Mouse (Mus musculus) embryonic facial prominence, embryonic 13.5 days (tissue): ENCODE results near the gene Ccnl1. TPM values are rescaled to one million over a fixed set of nuclear protein-coding genes. Genes with fewer than 3 reads are reported as not detected.
A peak's percentile ranks its signal among the peaks of the same experiment; 100 is the strongest.

ENCODE experiments used
- ATAC-seq: fragments of 200-750 bp; cut with Nextera tagmentation; 2 replicates; pipeline ENCODE4 v1.8.0; 2017; ENCODE audit warnings: low read depth; ENCODE audit not compliant: insufficient number of reproducible peaks, insufficient read depth, low FRiP score, low TSS enrichment
- H3K27ac ChIP-seq: fragments of 300-500 bp; sonication (generic); 2 replicates; pipeline ENCODE4 v1.5.1; 2015; ENCODE audit warnings: moderate library complexity, mild to moderate bottlenecking, inconsistent platforms
- H3K27me3 ChIP-seq: fragments of 300-500 bp; sonication (generic); 2 replicates; pipeline ENCODE4 v1.6.1; 2015; ENCODE audit warnings: mild to moderate bottlenecking, inconsistent platforms
- H3K36me3 ChIP-seq: fragments of 300-500 bp; sonication (generic); 2 replicates; pipeline ENCODE4 v1.6.1; 2015; ENCODE audit warnings: mild to moderate bottlenecking, inconsistent platforms
- H3K4me1 ChIP-seq: fragments of 300-500 bp; sonication (generic); 2 replicates; pipeline ENCODE4 v1.6.1; 2015; ENCODE audit warnings: inconsistent platforms
- H3K4me2 ChIP-seq: fragments of 300-500 bp; sonication (generic); 2 replicates; pipeline ENCODE4 v1.6.1; 2015; ENCODE audit warnings: moderate library complexity, mild to moderate bottlenecking, inconsistent platforms
- H3K4me3 ChIP-seq: fragments of 300-500 bp; sonication (generic); 2 replicates; pipeline ENCODE4 v1.5.1; 2015; ENCODE audit warnings: mild to moderate bottlenecking, inconsistent platforms
- H3K9ac ChIP-seq: fragments of 300-500 bp; sonication (generic); 2 replicates; pipeline ENCODE4 v1.6.1; 2015; ENCODE audit warnings: mild to moderate bottlenecking, inconsistent platforms
- H3K9me3 ChIP-seq: fragments of 300-500 bp; sonication (generic); 2 replicates; pipeline ENCODE4 v1.6.1; 2016; ENCODE audit warnings: inconsistent platforms
- WGBS: fragments of 180-500 bp; shearing (Covaris S2); methylation state at CpG from one replicate; pipeline ENCODE4 v1.1.7; 2015; ENCODE audit warnings: mixed read lengths; 5-methylcytosine and 5-hydroxymethylcytosine counted together
- polyA plus RNA-seq: library from polyadenylated mRNA; unstranded; fragments of >200 nt; fragmentation: Nextera tagmentation; extraction: Ambion mirVana; gene quantifications from 2 replicates; pipeline ENCODE4 v1.2.1, GENCODE M21; 2015

The Ccnl1 gene
- polyA plus RNA-seq, 1 experiment from 2014 or later: 107 TPM

DNA sequence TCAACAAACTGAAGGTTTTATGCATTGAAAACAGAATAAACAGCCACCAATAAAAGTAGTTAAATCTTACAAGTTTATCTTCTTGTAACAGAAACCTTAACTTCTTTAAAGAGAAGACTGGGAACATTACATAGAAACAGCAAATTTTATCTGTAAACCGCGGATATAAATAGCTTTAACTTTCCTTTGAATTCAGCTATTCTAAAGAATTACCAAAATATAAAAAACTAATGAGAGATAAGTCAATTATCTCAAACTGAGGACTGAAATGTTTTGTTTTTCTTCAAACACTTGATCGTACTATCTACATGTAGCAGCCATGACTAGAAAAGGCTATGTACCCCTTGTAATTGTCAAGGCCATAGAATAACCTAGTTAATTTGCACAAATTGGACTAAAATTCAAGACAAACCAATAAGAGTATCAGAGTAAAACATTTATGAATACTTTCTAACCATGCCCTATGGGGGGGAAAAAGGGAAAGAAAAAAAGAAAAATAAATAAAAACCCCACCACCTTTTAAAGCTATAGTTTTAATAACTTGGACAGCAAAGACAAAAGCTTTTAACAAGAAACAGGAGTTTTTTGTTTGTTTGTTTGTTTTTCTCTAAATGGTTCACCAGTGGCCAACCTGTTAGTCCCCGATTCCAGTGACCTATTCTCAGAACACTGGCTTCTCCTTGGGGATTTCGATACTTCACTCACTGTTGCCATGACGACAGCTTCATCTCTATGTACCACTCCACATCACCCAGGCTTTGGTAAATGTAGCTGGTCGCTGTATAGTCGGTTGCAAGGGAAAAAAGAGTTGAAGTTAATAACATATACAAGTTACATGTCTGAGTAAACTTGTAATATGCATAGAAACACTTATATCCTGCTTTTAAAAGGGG is 3.3 kb downstream of the Ccnl1 start:
- H3K4me1 ChIP-seq: peaks cover 36% of the 10 kb centered on the region
- peaks cover 42% of the 10 kb centered on the region for H3K36me3 ChIP-seq
- peak overlapping the region; percentile 42 for H3K4me2 ChIP-seq
- 69% methylated on average over 8 of the region's 8 CpGs for WGBS
- H3K27ac ChIP-seq: no peak overlapping the region
- H3K9ac ChIP-seq: no peak overlapping the region
- no peak overlapping the region for H3K4me3 ChIP-seq
- ATAC-seq: no peak
- no peaks in the 10 kb centered on the region for H3K9me3 ChIP-seq
- no peaks in the 10 kb centered on the region for H3K27me3 ChIP-seq

- 90% methylated on average over 4 of the region's 4 CpGs for WGBS
- Histone ChIP-seq H3K9ac (no peak overlapping the region), H3K4me2 (no peak overlapping the region), H3K27me3 (no peaks in the 10 kb centered on the region), H3K27ac (no peak overlapping the region), H3K4me1 (peaks cover 17% of the 10 kb centered on the region), H3K9me3 (no peaks in the 10 kb centered on the region), H3K36me3 (peaks cover 65% of the 10 kb centered on the region), H3K4me3 (no peak overlapping the region)
- no peak for ATAC-seq
Measured at GRCm38 (mm10) chr3:65950831-65951365, 7.2 kb downstream of the Ccnl1 start.

DNA sequence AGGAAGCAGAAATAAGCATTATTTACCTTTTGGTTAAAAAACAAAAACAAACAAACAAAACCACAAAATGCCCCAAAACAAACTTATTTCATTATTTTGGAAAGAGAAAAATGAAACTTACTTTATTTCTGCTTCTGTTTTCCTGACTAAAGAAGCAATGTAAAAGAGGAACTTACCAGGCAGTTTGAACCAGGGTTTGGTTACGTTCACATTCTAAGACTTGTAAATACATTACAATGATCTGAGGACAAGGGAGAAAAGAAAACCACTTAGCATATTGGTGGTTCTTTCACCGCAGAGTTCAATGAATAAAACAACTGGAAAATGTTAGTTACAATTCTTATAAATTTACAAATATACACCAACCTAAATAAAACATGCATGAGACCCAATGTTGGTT is 7.7 kb downstream of the Ccnl1 start:
- WGBS: 87% methylated on average over 2 of the region's 2 CpGs
- Histone ChIP-seq H3K4me2 (no peak overlapping the region), H3K4me1 (peaks cover 15% of the 10 kb centered on the region), H3K27ac (no peak overlapping the region), H3K4me3 (no peak overlapping the region), H3K36me3 (peaks cover 68% of the 10 kb centered on the region), H3K9me3 (no peaks in the 10 kb centered on the region), H3K9ac (no peak overlapping the region), H3K27me3 (no peaks in the 10 kb centered on the region)
- no peak for ATAC-seq

DNA sequence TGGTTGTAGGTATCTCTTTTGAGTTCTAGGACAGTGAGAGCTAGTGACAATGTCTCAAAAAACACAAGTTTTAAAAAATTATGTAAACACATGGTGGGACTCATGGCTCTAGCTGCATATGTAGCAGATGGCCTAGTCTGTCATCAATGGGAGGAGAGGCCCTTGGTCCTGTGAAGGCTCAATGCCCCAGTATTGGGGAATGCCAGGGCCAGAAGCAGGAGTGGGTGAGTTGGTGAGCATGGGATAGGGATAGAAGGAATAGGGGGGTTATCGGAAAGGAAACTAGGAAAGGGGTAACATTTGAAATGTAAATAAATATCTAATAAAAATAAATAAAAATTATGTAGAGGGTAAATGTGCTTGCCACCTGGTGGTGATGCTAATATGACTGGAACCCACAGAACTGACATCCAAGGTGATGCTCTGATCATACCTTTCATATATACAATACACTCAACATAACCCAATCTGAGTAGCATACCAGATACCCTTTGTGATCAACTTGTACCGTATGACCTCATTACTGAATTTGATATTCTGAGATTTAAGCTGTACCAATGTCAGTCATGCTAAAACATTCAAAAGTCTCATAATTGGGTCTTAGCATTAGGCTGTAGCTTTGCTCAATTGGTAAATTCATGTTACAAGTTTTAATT is 12.6 kb downstream of the Ccnl1 start:
- H3K36me3 ChIP-seq: peaks cover 54% of the 10 kb centered on the region
- no peaks in the 10 kb centered on the region for H3K9me3 ChIP-seq
- H3K4me3 ChIP-seq: no peak overlapping the region
- no peak overlapping the region for H3K27ac ChIP-seq
- no peak for ATAC-seq
- H3K4me2 ChIP-seq: no peak overlapping the region
- H3K27me3 ChIP-seq: no peaks in the 10 kb centered on the region
- no peaks in the 10 kb centered on the region for H3K4me1 ChIP-seq
- WGBS: 87% methylated on average over 2 of the region's 2 CpGs
- no peak overlapping the region for H3K9ac ChIP-seq

DNA sequence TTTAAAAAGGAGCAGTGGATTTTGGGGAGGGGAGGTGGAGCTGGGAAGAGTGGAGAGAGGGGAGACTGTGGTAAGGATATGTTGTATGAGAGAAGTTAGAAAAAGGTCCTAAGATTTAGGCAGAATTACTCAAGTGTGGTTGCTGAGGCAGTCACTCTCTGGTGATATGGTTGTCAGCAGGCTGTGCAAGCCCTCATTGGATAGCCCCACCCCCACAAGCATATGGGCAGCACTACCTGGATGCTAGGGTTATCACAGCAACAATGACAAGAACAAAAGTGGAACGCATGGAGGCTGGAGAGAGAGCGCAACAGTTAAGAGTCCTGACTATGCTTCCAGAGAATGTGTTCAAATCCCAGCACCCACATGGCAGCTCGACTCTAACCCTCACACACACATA is 13.3 kb downstream of the Ccnl1 start:
- H3K4me2 ChIP-seq: no peak overlapping the region
- no peak overlapping the region for H3K27ac ChIP-seq
- H3K4me1 ChIP-seq: no peaks in the 10 kb centered on the region
- no peak overlapping the region for H3K9ac ChIP-seq
- H3K27me3 ChIP-seq: no peaks in the 10 kb centered on the region
- H3K4me3 ChIP-seq: no peak overlapping the region
- no peaks in the 10 kb centered on the region for H3K9me3 ChIP-seq
- peaks cover 50% of the 10 kb centered on the region for H3K36me3 ChIP-seq
- WGBS: 90% methylated on average over 3 of the region's 3 CpGs
- ATAC-seq: no peak

- H3K36me3 ChIP-seq: peaks cover 41% of the 10 kb centered on the region
- H3K4me1 ChIP-seq: no peaks in the 10 kb centered on the region
- WGBS: 82% methylated on average over 4 of the region's 4 CpGs
- no peak overlapping the region for H3K4me3 ChIP-seq
- H3K27ac ChIP-seq: no peak overlapping the region
- ATAC-seq: no peak
- H3K9ac ChIP-seq: no peak overlapping the region
- no peak overlapping the region for H3K4me2 ChIP-seq
- no peaks in the 10 kb centered on the region for H3K27me3 ChIP-seq
- no peaks in the 10 kb centered on the region for H3K9me3 ChIP-seq
Measured at GRCm38 (mm10) chr3:65943453-65943852, 14.6 kb downstream of the Ccnl1 start.

- 82% methylated on average over 1 of the region's 1 CpGs for WGBS
- Histone ChIP-seq H3K9me3 (no peaks in the 10 kb centered on the region), H3K9ac (no peak overlapping the region), H3K27ac (no peak overlapping the region), H3K36me3 (peaks cover 19% of the 10 kb centered on the region), H3K27me3 (no peaks in the 10 kb centered on the region), H3K4me1 (no peaks in the 10 kb centered on the region), H3K4me3 (no peak overlapping the region), H3K4me2 (no peak overlapping the region)
- no peak for ATAC-seq
Measured at GRCm38 (mm10) chr3:65941052-65941451, 17.0 kb downstream of the Ccnl1 start.

DNA sequence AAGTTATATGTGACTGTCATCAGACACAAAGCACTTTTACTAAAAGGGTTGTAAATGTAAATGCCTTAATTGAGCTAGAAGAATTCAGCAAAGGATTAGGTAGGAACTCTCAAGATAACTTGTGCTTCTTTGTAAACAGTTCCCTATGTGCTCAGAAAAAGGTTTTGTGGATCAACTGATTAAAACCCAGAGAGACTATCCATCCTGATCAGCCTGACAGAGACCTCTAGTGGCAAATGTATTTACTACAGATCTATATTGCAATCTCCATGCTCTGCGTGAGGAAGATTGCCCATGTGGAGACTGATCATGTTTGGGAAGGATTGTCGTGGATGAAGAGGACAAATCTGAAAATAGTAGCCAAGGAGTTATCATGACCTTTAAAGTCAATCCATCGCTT is 19.8 kb downstream of the Ccnl1 start:
- no peak for ATAC-seq
- Histone ChIP-seq H3K27me3 (no peaks in the 10 kb centered on the region), H3K4me1 (no peaks in the 10 kb centered on the region), H3K4me3 (no peak overlapping the region), H3K4me2 (no peak overlapping the region), H3K9me3 (no peaks in the 10 kb centered on the region), H3K36me3 (no peaks in the 10 kb centered on the region), H3K9ac (no peak overlapping the region), H3K27ac (no peak overlapping the region)
- WGBS: 22% methylated on average over 3 of the region's 3 CpGs

DNA sequence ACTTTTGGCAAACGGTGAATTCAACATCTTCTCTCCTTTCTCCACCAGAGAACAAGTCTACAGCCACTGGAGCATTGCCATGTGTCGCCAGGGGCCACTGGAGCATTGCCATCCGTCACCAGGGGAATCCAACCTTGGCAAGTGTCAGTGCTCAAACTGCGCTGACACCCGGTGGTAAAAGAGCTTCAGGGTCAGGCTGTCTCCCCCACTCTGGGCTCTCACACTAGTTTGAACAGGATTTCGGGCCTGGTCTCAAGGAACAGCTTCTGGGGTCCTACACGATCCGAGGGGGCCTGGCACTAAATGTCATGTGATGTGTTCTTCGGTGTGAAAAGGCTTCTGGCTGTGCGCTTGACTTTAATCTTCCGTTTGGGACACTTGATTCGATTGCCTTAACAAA is 21.7 kb downstream of the Ccnl1 start:
- no peaks in the 10 kb centered on the region for H3K36me3 ChIP-seq
- H3K27ac ChIP-seq: no peak overlapping the region
- 72% methylated on average over 12 of the region's 12 CpGs for WGBS
- no peaks in the 10 kb centered on the region for H3K4me1 ChIP-seq
- no peak overlapping the region for H3K9ac ChIP-seq
- H3K4me2 ChIP-seq: no peak overlapping the region
- no peak for ATAC-seq
- no peaks in the 10 kb centered on the region for H3K9me3 ChIP-seq
- no peaks in the 10 kb centered on the region for H3K27me3 ChIP-seq
- H3K4me3 ChIP-seq: no peak overlapping the region

- Histone ChIP-seq H3K27me3 (no peaks in the 10 kb centered on the region), H3K4me3 (no peak overlapping the region), H3K9me3 (no peaks in the 10 kb centered on the region), H3K36me3 (no peaks in the 10 kb centered on the region), H3K9ac (no peak overlapping the region), H3K27ac (no peak overlapping the region), H3K4me2 (no peak overlapping the region), H3K4me1 (peaks cover under 1% of the 10 kb centered on the region; the same call in 1 of the 2 replicates)
- 81% methylated on average over 4 of the region's 4 CpGs for WGBS
- ATAC-seq: no peak
Measured at GRCm38 (mm10) chr3:65935153-65935552, 22.9 kb downstream of the Ccnl1 start.

DNA sequence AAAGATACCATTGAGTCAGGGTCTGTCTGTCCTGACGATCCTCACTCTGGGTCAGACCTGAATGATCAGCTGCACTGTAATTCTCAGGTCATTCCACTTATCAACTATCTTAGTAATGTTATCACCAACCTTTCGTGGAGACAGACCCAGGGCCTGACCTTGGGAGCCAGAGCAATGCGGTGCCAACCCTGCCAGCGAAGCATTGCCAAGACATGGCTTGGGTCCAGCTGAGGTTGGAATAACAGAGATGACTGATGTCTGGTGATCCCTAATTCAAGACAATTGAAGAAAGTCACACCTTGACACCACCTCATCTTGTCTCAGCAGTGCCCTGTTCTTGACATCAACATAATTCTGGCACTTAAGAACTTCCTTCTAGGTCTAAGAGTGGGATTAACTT is 24.3 kb downstream of the Ccnl1 start:
- Histone ChIP-seq H3K27me3 (no peaks in the 10 kb centered on the region), H3K4me3 (no peak overlapping the region), H3K9ac (no peak overlapping the region), H3K27ac (no peak overlapping the region), H3K4me2 (no peak overlapping the region), H3K36me3 (no peaks in the 10 kb centered on the region), H3K9me3 (no peaks in the 10 kb centered on the region), H3K4me1 (peaks cover 14% of the 10 kb centered on the region)
- no peak for ATAC-seq
- WGBS: 80% methylated on average over 4 of the region's 4 CpGs

- no peak for ATAC-seq
- 82% methylated on average over 7 of the region's 7 CpGs for WGBS
- peaks cover 27% of the 10 kb centered on the region for H3K4me1 ChIP-seq
- H3K27ac ChIP-seq: no peak overlapping the region
- no peak overlapping the region for H3K9ac ChIP-seq
- no peak overlapping the region for H3K4me2 ChIP-seq
- no peaks in the 10 kb centered on the region for H3K27me3 ChIP-seq
- H3K36me3 ChIP-seq: no peaks in the 10 kb centered on the region
- no peak overlapping the region for H3K4me3 ChIP-seq
- H3K9me3 ChIP-seq: no peaks in the 10 kb centered on the region
Measured at GRCm38 (mm10) chr3:65931542-65931941, 26.5 kb downstream of the Ccnl1 start.
